Mouse (Mus musculus) embryonic facial prominence, embryonic 10.5 days (tissue): ENCODE results near the gene Hoxd12. TPM values are rescaled to one million over a fixed set of nuclear protein-coding genes. Genes with fewer than 3 reads are reported as not detected.
A peak's percentile ranks its signal among the peaks of the same experiment; 100 is the strongest.

Experiments used
- DNase-seq: peaks from one replicate; pipeline ENCODE4 v3.0.0-alpha.2; 2017; ENCODE audit warnings: low spot score
- H3K27ac ChIP-seq: fragments of 300-500 bp; sonication (generic); replicated peaks from 2 replicates; pipeline ENCODE4 v1.5.1; 2016; ENCODE audit warnings: mild to moderate bottlenecking
- H3K27me3 ChIP-seq: fragments of 300-500 bp; sonication (generic); replicated peaks from 2 replicates; pipeline ENCODE4 v1.6.1; 2016; ENCODE audit warnings: low read depth, mild to moderate bottlenecking; ENCODE audit not compliant: poor library complexity, severe bottlenecking
- H3K36me3 ChIP-seq: fragments of 300-500 bp; sonication (generic); replicated peaks from 2 replicates; pipeline ENCODE4 v1.6.1; 2016; ENCODE audit warnings: mild to moderate bottlenecking, moderate library complexity
- H3K4me1 ChIP-seq: fragments of 300-500 bp; sonication (generic); 2 replicates; pipeline ENCODE4 v1.6.1; 2016
- H3K4me3 ChIP-seq: fragments of 300-500 bp; sonication (generic); 2 replicates; pipeline ENCODE4 v1.5.1; 2016; ENCODE audit warnings: mild to moderate bottlenecking, moderate library complexity
- H3K9me3 ChIP-seq: fragments of 300-500 bp; sonication (generic); 2 replicates; pipeline ENCODE4 v1.6.1; 2016; ENCODE audit warnings: mild to moderate bottlenecking
- WGBS: fragments of 180-500 bp; shearing (Covaris S2); methylation state at CpG from one replicate; pipeline ENCODE4 v1.1.7; 2016; 5-methylcytosine and 5-hydroxymethylcytosine counted together
- polyA plus RNA-seq: library from polyadenylated mRNA; unstranded; fragments of >200 nt; fragmentation: Nextera tagmentation; extraction: Ambion mirVana; gene quantifications from 2 replicates; pipeline ENCODE4 v1.2.1, GENCODE M21; 2016

Hoxd12 gene
- polyA plus RNA-seq, 1 experiment from 2014 or later = not detected

DNA sequence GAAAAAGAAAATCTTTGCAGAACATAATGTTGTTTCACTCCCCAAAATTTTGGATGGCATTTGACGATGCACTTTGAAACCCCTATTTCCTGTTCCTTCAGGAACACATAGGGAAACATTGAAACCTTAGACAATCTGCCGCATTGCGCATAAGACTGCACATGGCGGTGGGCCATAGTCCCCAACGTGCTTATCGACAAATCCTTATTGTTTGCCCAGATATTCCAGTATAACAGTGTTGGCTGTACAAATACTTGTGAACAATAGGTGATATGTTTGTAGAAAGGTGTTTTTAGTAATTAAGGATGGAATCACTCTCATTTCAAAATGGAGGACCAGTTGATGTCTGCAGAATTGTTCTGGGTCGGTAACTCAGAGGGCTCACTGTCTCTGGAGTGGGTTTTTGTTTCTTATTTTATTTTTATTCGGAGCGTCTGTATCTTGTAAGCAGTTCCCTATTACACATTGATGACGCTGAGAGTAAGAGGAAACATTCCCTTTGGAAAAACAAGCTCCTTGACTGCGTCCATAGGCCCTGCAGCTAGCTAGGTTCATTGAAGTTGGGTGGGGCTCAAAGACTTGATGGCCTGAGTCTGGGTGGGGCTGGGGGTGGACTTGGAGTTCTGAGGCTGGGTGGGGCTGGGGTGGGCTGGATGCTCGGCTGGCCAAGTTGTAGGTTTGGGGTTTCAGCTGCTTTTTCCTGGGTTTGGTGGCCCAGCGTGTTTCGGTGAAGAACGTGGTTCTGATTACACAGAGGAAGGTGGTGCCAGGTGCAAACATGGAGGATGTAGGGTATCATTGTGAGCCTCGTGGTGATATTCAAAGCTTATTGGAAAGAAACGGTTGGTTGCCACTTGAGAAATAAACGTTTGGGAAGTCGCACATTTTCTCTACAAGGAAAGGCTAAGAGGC is 38.7 kb downstream of the Hoxd12 start:
- WGBS = 4% methylated on average over 19 of the region's 19 CpGs
- Histone ChIP-seq H3K9me3 (no peaks in the 10 kb centered on the region), H3K4me3 (no peak overlapping the region), H3K4me1 (peaks cover 13% of the 10 kb centered on the region), H3K36me3 (no peaks in the 10 kb centered on the region), H3K27me3 (peaks cover 100% of the 10 kb centered on the region), H3K27ac (no peak overlapping the region)
- peak; percentile 23 for DNase-seq

DNA sequence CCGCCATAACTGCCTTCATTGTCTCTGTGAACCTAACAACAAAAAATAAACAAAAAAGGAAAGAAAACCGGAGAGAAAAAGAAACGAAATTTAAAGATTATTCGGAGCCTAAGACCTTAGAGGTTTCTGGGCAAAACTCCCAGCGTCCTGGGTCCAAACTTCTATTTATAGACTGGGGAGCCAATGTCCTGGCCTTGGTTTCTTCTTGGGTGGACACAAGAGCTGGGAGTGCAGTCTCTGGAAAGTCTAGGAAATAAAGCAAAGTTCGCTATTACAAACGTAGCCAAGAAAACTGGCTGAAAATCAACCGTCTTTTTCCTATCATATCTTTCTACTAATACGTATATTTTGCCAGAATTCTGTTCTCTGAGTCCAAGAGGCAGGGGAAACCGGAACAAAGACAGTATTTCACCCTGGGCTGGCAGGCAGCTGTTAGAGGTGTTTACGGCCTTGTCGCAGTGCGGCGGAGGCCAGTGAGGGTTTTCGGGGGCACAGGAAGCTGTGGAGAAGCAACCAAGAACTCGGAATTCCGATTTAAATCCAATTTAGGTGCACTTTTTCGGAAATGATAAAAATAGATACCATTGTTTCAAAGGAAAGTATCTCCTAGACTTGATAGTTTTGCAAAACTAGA is 39.5 kb downstream of the Hoxd12 start:
- 2% methylated on average over 18 of the region's 18 CpGs for WGBS
- peaks cover 100% of the 10 kb centered on the region for H3K27me3 ChIP-seq
- H3K4me1 ChIP-seq = peaks cover 13% of the 10 kb centered on the region
- no peaks in the 10 kb centered on the region for H3K9me3 ChIP-seq
- H3K4me3 ChIP-seq = no peak overlapping the region
- DNase-seq = peak; percentile 30
- H3K27ac ChIP-seq = no peak overlapping the region
- H3K36me3 ChIP-seq = no peaks in the 10 kb centered on the region

DNA sequence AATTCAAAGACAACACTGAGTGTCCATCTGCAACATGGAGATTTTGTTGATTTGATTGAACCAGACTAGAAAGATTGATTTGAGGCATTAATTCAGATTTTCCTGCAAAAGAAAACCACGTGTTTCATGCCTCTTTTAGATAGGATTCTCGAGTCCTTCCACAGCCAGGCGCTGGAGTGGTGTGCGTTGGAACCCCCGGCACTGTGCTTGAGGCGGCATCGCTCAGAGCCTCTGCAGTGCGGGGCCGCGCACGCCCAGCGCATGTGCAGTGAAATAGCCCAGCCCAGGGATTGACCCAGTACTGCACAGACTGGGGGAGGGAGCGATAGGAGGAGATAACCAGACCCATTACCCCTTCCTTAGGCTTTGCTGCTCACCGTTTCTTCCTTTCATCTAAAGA is 40.1 kb downstream of the Hoxd12 start:
- peaks cover 13% of the 10 kb centered on the region for H3K4me1 ChIP-seq
- 1% methylated on average over 14 of the region's 14 CpGs for WGBS

DNA sequence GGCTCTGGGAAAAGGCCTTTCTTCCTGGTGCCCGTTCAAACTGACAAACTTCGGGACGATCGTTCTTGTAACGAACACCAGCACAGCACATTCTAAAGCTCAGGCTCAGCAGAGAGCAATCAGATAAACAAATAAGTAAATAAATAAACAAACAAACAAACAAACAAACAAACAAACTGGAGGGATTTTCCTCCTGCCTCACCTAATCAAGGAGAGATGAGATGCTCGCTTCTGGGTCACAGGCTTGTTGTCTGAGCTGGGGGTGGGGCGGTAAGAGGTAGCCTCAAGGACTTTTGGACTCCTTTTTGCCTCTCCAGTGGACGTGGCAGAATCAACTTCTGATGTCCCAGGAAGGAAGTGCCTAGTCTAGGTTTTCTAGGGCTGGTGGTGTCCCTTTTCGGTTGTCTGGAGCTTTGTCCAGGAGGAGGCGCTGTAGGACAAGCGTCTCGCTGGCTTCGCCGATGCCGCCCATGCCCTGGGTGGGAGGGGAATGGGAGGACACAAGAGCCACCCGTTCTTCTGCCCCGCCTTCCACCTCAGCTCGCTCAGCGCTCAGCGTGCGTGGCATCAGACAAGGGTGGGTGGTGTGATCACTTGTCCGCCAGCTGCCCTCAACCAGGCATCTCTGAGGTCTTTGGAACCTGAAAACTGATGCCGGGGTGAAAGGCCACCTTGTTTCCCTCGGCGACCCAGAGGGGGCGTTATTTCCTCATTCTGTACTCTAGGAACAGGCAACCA is 40.9 kb downstream of the Hoxd12 start:
- no peak overlapping the region for H3K27ac ChIP-seq
- peak overlapping the region; percentile 45 for H3K4me3 ChIP-seq

More for the DNA sequence above, 40.1 kb downstream of the Hoxd12 start:
- Histone ChIP-seq H3K9me3 (no peaks in the 10 kb centered on the region), H3K27me3 (peaks cover 100% of the 10 kb centered on the region), H3K36me3 (no peaks in the 10 kb centered on the region), H3K4me3 (no peak overlapping the region), H3K27ac (no peak overlapping the region)
- peak; percentile 51 for DNase-seq

DNA sequence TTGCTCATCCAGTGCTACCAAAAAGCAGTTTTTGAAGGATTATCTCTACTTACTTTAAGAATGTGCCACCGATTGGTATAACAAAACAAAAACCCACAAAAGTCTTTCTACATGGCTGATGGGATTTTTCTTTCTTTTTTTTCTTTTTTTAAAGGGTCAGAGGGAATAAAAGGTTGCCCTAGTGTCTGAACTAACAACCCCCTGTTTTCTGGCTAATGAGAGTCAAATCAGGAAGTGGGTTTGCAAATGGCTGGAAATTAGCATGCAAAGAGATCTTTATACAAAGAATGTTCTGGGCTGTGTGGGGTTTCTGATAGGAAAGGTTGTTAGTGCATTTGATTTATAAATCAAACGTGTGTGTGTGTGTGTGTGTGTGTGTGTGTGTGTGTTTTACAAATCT is 45.6 kb downstream of the Hoxd12 start:
- Histone ChIP-seq H3K36me3 (no peaks in the 10 kb centered on the region), H3K4me3 (no peak overlapping the region), H3K27ac (no peak overlapping the region), H3K27me3 (peaks cover 100% of the 10 kb centered on the region), H3K4me1 (peaks cover 6% of the 10 kb centered on the region; the same call in 1 of the 2 replicates), H3K9me3 (no peaks in the 10 kb centered on the region)
- 4% methylated on average over 2 of the region's 2 CpGs for WGBS
- DNase-seq = no peak

More for the DNA sequence above, 40.9 kb downstream of the Hoxd12 start:
- 2% methylated on average over 26 of the region's 26 CpGs for WGBS
- no peaks in the 10 kb centered on the region for H3K36me3 ChIP-seq
- H3K9me3 ChIP-seq = no peaks in the 10 kb centered on the region
- peak; percentile 92 for DNase-seq
- peaks cover 100% of the 10 kb centered on the region for H3K27me3 ChIP-seq
- H3K4me1 ChIP-seq = peaks cover 13% of the 10 kb centered on the region

DNA sequence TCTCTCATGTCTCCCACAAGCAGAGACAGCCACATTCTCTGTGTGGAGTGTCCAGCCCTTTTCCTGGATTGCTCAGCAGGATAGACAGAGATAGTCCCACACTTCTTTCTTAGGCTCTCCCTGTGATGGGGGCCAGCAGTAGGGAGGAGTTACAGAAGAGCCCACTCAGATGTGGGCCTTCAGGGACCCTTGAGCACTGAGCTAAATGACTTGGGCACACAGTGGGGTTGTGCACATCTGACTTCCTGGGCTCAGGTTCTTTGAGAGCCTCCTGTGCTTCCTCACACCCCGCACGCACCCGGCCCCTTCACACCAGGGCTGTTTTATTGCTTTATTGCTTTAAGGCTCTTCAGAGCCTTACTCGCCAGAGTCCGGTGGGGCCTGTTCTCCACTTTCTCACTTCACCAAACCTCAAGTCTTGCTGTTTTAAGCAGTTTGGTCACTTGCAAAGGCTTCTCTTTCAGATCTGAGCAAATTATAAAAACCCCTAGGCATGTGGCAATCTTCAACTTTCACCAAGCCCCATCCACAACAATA is 46.2 kb downstream of the Hoxd12 start:
- no peak overlapping the region for H3K4me3 ChIP-seq
- peak; percentile 21 for DNase-seq
- H3K27me3 ChIP-seq = peaks cover 100% of the 10 kb centered on the region
- 3% methylated on average over 5 of the region's 5 CpGs for WGBS
- no peak overlapping the region for H3K27ac ChIP-seq
- no peaks in the 10 kb centered on the region for H3K36me3 ChIP-seq
- peaks cover 3% of the 10 kb centered on the region; the same call in 1 of the 2 replicates for H3K4me1 ChIP-seq
- no peaks in the 10 kb centered on the region for H3K9me3 ChIP-seq

DNA sequence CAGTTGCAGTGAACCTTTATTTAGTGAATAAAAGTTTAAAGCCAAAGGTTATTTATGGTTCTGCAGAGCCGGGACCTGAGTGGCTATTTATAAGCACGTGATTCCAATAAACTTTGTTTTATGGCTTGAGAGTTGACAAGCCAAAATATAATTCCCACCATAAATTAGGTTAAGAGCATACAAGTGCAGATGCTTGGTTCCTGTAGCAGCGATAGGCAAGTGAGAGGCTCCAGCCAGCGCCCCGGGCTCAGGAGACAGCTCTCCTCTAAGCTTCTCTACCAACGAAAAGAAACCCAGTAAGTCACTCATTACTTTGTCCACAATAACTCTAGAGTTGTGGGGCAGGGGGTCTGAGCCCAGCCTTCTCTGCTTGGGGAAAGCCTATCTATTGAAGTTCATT is 47.1 kb downstream of the Hoxd12 start:
- DNase-seq = peak; percentile 29
- no peak overlapping the region for H3K4me3 ChIP-seq
- no peaks in the 10 kb centered on the region for H3K4me1 ChIP-seq
- H3K36me3 ChIP-seq = no peaks in the 10 kb centered on the region
- H3K27me3 ChIP-seq = peaks cover 100% of the 10 kb centered on the region
- 5% methylated on average over 6 of the region's 6 CpGs for WGBS
- no peak overlapping the region for H3K27ac ChIP-seq
- H3K9me3 ChIP-seq = no peaks in the 10 kb centered on the region

DNA sequence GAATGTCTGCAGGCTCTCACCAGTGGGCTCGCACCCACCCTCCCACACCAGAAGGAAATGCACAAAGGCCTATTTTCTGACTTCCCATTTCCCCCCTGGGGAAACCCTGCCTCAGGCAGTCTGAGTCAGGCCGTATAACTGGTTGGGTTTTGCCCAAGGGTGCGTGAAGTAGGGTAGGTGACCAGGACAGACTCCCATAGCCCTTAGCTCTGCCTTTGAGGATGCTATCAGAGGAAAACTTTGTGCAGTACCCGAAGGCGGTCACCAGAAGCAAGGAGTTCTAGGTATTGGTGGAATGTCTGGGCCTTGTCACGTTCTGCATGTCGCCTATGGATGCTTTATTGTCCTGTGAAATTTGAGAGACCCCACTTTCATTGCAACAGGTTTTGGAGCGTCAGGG is 48.1 kb downstream of the Hoxd12 start:
- no peak overlapping the region for H3K27ac ChIP-seq
- H3K9me3 ChIP-seq = no peaks in the 10 kb centered on the region
- 3% methylated on average over 8 of the region's 8 CpGs for whole genome bisulfite sequencing
- peaks cover 100% of the 10 kb centered on the region for H3K27me3 ChIP-seq
- H3K4me1 ChIP-seq = peaks cover 6% of the 10 kb centered on the region
- H3K36me3 ChIP-seq = no peaks in the 10 kb centered on the region
- H3K4me3 ChIP-seq = no peak overlapping the region
- peak; percentile 34 for DNase-seq

DNA sequence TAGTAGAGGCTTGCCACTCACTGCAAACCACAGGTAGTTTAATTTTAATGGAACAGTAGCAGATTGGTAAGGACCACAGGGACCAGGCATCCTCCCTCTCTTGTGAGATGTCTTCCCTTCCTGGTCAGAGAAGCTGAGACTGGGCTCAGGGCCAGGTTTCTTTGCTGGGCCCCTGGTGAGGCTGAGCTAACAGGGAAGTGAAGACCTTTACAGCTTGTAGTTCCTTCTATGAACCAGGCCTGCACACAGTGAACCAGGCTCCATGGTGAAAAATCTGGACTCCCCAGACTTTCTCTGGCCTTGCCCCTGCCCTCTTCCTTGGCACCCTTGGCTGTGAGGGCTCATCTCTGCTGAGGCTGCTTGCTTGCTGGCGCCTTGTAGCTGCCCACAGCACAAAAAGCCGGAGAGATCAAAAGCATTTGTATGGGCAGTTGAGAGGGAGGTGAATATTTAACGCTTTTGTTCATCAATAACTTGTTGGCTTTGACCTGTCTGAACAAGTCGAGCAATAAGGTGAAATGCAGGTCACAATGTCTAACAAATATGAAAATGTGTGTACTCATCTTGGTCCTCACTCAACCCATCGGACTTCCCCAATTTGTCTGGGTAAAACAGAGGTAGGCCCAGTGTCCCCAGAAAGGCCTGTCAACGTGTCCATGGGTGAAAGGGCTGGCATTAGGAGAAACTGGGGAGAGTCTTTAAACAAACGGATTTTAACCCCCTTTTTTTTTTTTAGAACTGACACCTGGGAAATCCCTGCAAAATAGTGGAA is 49.6 kb downstream of the Hoxd12 start:
- Histone ChIP-seq H3K27me3 (peaks cover 100% of the 10 kb centered on the region), H3K4me3 (no peak overlapping the region), H3K27ac (no peak overlapping the region), H3K9me3 (no peaks in the 10 kb centered on the region), H3K36me3 (no peaks in the 10 kb centered on the region), H3K4me1 (peaks cover 6% of the 10 kb centered on the region)
- DNase-seq = peak; percentile 22
- 4% methylated on average over 7 of the region's 7 CpGs for WGBS

DNA sequence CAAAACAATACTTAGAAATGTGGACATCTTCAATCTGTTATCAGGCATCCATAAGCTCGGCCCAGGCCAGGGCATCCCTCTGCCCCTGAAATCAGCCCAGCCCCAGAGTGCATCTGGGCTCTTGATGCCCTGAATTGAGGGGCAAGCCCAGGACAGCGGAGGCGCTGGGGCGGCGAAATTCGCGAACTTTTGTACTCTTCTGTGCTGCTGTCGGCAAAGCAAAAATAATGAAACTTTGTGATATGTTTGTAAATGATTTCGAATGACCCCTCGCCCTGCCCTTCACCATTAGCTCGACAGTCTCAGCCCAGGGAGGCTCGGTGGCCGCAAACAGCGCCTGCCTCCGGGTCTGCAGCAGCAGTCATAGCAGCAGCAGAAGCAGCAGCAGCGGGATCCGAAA is 50.4 kb downstream of the Hoxd12 start:
- peaks cover 6% of the 10 kb centered on the region for H3K4me1 ChIP-seq
- peak; percentile 56 for DNase-seq
- H3K36me3 ChIP-seq = no peaks in the 10 kb centered on the region
- WGBS = under 1% methylated on average over 17 of the region's 17 CpGs
- peaks cover 100% of the 10 kb centered on the region for H3K27me3 ChIP-seq
- H3K27ac ChIP-seq = no peak overlapping the region
- H3K9me3 ChIP-seq = no peaks in the 10 kb centered on the region
- H3K4me3 ChIP-seq = no peak overlapping the region

DNA sequence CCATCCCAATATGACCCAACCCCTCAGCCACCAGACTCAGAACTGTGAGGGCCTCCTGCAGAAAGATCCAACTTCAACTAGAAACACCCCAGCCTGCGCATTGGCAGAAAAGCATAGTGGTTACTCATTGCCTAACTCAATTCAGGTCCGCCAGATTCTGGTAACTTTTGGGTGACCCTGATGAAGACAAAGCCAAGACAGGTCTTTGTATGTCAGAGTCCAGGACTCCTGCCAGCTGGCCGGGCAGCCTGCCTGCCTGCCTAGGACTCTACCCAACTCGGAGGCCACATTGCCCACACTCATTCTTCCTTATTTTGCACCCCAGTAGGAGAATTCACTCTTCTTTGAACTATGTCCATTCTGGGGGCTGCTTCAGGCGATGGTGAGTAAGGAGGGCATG is 51.7 kb downstream of the Hoxd12 start, which contains the start of gene Gm28230:
Gene Gm28230 (plus strand): TSS at position 178 of the 400 bp plus-strand sequence.
- Histone ChIP-seq H3K36me3 (no peaks in the 10 kb centered on the region), H3K4me3 (peak within 1 kb of the TSS; percentile 49), H3K9me3 (no peaks in the 10 kb centered on the region), H3K27ac (no peak within 1 kb of the TSS), H3K27me3 (peaks cover 100% of the 10 kb centered on the region), H3K4me1 (peaks cover 6% of the 10 kb centered on the region)
- WGBS = 5% methylated on average over 5 of the region's 5 CpGs
- peak; percentile 40 for DNase-seq
